Mouse (Mus musculus): ENCODE data around the gene Cfap45.
A peak's percentile ranks its signal among the peaks of the same experiment; 100 is the strongest.

Cfap45 gene

GRCm38 (mm10) chr1:172497428-172497827 lies 23.2 kb upstream of the Cfap45 start:
- DNase-seq, result no peak

GRCm38 (mm10) chr1:172499765-172500441 lies 20.7 kb upstream of the Cfap45 start, which contains the start of gene Tagln2:
Tagln2 (plus strand) TSS chr1:172500047.
- DNase-seq, result peak; percentile 70 to 71

- DNase-seq, result peak; percentile 77 to 79
Observed at GRCm38 (mm10) chr1:172500451-172501370, 19.9 kb upstream of the Cfap45 start.

GRCm38 (mm10) chr1:172501371-172502144 lies 19.0 kb upstream of the Cfap45 start:
- peak; percentile 87 to 88 for DNase-seq

DNA sequence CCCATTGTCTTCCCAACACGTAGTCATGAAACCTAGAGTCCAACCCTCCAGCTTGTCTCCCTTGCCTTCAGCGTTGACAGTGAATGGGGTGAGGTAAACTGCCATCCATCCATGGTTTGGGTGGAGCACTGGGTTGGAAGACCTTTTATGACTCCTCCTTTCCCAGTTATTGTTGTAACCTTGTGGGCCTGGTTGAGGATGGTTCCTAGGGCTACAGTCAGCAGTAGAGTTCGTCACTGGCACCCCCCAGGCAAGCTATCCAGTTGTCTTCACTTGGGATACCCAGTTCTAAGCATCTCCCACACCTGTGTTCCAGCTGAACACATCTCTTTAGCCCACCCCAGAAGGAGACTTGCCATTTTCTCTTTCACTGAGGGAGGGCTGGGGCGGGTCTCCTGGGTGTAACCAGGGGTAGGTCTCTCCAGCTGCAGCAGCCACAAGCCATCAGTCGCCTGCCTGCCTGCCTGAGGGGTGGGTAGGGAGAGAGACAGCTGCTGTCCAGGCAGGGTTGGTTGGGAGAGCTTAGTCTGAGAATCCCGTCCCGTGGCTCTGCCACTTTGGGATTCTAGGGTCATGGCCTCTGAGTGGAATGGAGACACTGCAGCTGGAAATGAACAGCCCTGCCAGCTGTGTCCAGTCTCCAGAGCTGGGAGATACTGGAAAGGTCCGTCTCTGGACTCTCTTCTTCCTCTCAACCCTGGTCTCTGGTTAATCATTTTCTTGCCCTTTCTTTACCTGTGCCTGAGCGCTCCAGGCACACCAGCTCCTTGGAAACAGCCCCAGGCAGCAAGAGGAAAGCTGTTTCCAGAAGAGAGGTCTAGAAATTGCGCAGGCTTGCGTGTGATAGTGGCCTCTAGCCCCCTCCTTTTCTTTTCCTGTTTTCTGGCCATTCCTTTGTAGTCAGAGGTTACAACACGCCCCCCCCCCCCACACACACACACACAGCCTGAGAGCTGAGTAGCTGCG lies 18.2 kb upstream of the Cfap45 start:
- DNase-seq, result no peak

GRCm38 (mm10) chr1:172503111-172503997 lies 17.2 kb upstream of the Cfap45 start:
- no peak for DNase-seq

- DNase-seq, result no peak
Observed at GRCm38 (mm10) chr1:172504756-172505155, 15.8 kb upstream of the Cfap45 start.

DNA sequence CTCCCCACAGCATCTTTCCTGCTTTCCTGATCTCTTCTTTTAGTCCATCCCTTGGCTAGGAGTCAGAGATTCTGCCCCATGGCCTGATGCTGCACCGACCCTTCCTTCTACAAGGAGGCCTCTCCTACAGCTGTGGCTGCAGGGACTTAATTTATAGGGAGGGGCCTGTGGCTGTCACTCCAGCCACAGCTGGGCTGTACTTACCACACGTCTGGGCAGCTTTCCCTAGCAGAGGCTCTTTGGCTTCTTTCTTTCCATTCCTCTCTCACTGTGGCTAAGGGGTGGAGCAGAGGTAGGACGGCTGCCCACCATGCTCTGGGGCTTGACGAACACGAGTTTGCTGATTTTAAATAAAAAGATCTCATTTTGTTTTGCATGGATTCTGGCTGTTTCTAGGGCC lies 13.6 kb upstream of the Cfap45 start:
- no peak for DNase-seq

- DNase-seq, result no peak
Observed at GRCm38 (mm10) chr1:172507701-172508100, 12.9 kb upstream of the Cfap45 start.

DNA sequence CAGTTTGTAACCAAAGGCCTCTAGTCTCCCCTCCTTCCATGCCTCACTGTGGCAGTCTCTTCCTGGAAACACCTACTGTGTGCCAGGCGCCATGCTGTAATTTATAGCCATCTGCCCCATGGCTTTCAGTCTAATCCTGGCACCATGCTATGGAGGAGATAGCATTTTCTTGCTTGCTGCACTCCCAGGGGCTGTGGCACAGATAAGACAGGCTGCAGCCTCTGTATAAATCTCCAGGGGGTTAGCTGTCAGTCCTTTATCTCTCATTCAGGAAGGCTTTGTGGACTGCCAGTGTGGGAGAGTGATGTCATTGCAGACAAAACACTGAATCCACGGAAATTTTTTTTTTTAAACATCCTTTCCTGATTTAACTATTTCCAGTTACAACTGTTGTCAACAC lies 12.4 kb upstream of the Cfap45 start:
- no peak for DNase-seq

DNA sequence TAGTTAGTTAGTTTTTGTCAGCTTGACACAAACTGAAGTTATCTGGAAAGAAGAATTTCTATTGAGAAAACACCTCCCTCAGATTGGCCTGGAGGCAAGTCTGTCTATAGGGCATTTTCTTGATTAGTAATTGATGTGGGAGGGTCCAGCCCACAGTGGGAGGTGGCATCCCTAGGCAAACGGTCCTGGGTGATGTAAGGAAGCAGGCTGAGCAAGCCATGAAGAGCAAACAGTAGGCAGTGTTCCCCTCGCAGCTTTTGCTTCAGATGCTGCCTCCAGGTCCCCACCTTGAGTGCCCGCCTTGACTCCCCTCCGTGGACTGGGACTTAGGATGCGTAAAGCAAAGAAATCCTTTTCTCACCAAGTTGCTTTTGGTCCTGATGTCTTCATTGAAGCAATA lies 11.4 kb upstream of the Cfap45 start:
- DNase-seq, result no peak

DNA sequence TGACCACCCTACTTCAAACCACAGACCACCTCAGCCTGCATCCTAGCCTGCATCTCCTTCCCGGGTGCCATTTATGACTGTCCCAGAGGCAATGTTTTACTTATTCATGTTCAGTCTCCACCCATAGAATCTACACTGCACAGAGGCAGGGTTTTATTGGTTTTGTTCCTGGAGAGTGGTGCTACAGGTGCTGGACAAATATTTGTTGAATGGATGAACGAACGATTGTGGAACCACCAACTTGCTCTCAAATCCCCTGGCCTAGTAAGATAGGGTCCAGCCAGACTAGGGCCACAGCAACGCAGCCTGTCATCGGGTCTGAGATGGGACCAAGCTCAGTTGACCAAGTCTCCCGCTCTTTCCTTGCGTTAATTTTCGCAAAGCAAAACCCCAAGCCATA lies 10.6 kb upstream of the Cfap45 start:
- DNase-seq, result no peak

DNA sequence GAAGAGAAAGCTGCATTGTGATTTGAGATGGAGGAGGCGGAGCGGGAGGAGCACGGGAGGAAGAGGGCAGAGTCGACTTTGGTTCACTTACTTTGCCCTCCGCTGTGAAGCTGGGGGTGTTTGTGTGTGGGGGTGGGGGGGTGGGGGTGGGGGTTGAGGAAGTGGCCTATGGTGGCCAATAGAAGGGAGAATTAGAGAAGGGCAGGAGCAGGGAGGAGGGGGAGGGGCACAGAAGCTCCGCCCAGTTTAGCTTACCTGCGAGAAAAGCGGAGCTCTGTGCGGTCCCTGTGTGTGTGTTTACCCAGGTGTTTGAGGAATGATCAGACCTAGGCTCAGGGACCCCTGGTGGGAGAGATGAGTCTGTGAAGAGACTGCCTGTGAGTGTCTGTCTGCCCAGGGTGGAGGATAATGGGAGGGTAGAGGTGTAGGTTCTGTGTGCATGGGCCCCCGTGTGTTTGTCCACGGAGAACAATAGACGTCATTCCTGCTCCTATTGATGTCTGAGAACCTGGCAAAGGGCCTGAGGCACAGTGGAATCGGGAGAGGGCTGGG lies 10.1 kb upstream of the Cfap45 start:
- no peak for DNase-seq

DNA sequence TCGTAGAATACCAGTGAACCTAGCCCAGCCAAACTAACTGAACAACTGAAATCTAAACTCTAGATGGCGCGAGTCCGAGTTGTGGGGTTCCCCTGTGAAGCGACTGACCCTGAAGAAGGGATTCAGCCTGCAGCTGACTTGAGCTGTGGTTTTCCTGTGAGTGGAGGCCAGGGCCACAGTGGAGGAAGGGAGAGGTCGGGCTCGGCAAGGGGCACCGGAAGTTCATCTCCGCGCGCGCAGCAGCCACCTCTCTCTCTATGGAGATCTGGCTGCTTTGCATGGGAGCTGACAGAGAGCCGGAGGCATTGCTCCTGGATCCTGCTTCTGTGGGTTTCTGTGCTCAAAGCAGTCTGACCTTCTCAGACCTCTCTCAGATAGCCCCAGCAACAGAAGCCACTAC lies 7.6 kb upstream of the Cfap45 start:
- peak; percentile 80 to 82 for DNase-seq

GRCm38 (mm10) chr1:172513525-172514212 lies 6.9 kb upstream of the Cfap45 start:
- DNase-seq, result peak; percentile 91 to 92

DNA sequence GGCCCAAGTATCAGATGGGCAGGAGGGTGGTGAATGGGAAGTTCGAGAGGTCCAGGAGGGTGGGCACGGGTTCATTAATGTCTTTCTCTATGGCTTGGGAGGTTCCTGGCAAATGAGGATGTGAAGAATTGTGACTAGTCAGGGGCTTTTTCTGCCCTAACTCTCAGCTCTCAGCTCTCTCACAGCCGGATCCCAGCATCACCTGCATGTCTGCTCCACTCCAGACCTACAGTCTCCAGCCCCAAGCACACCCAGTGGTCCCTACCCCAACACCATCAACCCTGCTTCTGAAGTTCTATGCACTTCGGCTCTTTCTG lies 6.4 kb upstream of the Cfap45 start:
- DNase-seq, result no peak

DNA sequence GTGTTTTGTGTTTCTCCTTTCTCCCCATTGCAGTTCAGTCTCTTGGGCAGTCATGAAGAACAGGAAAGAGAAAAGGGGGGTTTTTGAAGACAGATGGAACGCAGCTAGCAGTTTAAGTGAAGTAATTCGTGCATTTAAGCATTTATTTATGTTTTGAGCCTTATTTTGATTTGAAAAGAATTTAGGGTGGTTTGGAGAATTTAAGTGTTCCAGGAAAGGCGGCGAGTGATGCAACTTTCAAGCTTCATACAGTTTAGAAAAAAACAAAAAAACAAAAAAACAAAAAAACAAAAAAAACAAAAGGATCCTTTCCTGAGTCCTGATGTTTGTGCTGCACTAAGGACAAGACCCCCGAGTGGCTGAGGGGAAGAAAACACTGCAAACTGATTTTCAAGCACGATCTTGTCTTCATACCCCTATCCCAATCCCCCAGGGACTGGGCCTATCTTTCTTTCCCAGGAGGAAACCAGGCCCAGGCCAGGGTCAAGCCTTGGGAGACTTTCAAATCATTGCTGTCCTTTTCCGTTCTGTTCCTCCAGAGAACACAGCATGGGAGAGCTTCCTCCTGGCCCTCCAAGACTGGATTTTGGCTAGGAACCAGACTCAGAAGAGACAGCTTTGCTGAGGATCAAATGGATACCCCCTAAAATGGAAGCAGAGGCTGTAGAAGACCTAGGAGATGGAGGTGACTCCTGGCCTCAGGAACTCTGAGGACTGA lies 5.9 kb upstream of the Cfap45 start:
- peak in 1 of 2 experiments; percentile 5 for DNase-seq

DNA sequence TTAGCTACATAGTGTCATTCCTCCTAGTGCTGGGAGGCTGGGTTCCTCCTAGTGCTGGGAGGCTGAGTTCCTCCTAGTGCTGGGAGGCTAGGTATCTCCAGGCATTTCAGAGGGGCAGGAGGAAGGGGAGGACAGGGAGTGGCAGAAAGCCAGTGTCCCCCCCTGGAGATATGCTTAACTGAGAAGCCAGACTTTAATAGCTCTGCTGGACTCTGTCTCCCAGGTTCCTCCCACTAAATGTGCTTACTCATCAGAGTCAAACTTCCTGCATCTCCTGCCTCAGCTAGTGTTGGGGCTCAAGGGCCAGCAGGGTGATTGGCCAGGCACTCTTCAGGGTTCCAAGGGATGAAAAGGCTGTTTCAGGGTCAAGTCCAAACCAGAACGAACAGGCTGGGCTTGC lies 5.2 kb upstream of the Cfap45 start:
- DNase-seq, result peak in 1 of 2 experiments; percentile 5

DNA sequence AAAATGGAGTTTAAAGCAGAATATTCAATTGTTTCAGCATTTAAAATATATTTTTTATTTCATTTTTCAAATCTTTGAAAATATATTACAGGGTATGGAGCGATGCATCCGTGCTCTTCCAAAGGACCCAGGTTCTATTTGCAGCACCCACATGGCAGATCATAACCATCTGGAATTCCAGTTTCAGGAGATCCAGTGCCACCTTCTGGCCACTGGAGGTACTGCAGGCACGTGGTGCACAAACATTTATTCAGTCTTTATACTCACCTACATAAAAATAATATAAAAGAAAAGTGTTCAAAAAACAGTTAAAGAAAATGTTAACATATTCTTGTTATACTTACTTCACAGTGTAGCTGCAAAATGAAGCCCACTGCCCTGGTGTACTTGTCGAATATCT lies 2.6 kb upstream of the Cfap45 start:
- peak; percentile 56 to 61 for DNase-seq

DNA sequence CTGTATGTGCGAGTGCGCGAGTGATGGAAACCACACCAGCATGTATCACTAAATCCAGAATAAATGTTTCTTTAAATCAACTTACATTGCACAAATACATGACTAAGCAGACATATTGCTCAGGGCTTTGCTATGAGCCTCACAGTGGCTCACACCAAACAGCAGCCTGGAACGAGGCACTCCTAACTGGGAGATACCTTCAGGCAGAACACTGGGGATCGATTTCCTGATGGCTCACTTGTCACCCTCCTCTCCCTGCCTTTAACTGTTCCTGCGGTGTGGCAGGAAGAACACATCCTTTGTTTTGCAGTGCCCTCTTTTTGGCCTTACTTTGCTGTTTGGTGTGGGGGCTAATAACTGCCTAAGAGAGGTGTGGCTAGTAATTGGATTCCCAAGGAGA lies 957 bp upstream of the Cfap45 start:
- DNase-seq, result no peak

Data from B cell, adult 2 months (primary cell).